Mouse (Mus musculus): ENCODE measurements around the gene Abcc4.

GRCm38 (mm10) chr14:118600746-118601145 lies 105.3 kb downstream of the Abcc4 start:
- TF ChIP-seq CTCF (IDR thresholded peaks at IDR 0.05; ENCODE audit: low read depth) (no peak), EP300 (IDR thresholded peaks at IDR 0.05; ENCODE audit: low read depth) (no peak)

Measured in liver, postnatal 0 days (tissue).